Mouse (Mus musculus) bone marrow, adult 2 months (tissue): Measurements from ENCODE around the gene Ipo5. TPM values are rescaled to one million over a fixed set of nuclear protein-coding genes. Genes with fewer than 3 reads are reported as not detected.

Source experiments
- H3K27ac ChIP-seq: fragments of 200-500 bp; 2 replicates; pipeline ENCODE4 v1.5.1; 2012; ENCODE audit warnings: low read depth, mild to moderate bottlenecking, control low read depth, inconsistent platforms, low read length; ENCODE audit not compliant: control insufficient read depth, poor library complexity, insufficient read depth
- H3K4me1 ChIP-seq: fragments of 200-500 bp; 2 replicates; pipeline ENCODE4 v1.6.1; 2011; ENCODE audit warnings: low read length; ENCODE audit not compliant: control insufficient read depth, insufficient read depth
- H3K4me3 ChIP-seq: fragments of 200-500 bp; replicated peaks from 2 replicates; pipeline ENCODE3; 2011; ENCODE audit warnings: mild to moderate bottlenecking, low read depth, low read length, control low read depth; ENCODE audit not compliant: control insufficient read depth
- CTCF ChIP-seq: fragments of 200-500 bp; IDR thresholded peaks from 2 replicates; pipeline ENCODE4 v1.5.1; 2011; ENCODE audit warnings: low read length, control low read depth; ENCODE audit not compliant: control insufficient read depth, insufficient read depth
- POLR2A ChIP-seq: fragments of 200-500 bp; IDR thresholded peaks from 2 replicates; pipeline ENCODE4 v1.6.1; 2011; ENCODE audit warnings: low read depth, mild to moderate bottlenecking, control low read depth, low read length, borderline replicate concordance; ENCODE audit not compliant: control insufficient read depth
- WGBS: fragments of 180-500 bp; shearing (Covaris S2); methylation state at CpG from one replicate; pipeline ENCODE4 v1.1.7; 2018; 5-methylcytosine and 5-hydroxymethylcytosine counted together
- polyA plus RNA-seq: library from polyadenylated mRNA; stranded (reverse); fragments of >200 nt; gene quantifications from 2 replicates; pipeline ENCODE4 v1.2.4, GENCODE M21; 2011; ENCODE audit warnings: low replicate concordance; ENCODE audit not compliant: missing spikeins, insufficient read depth, insufficient read length

Gene Ipo5
- polyA plus RNA-seq, result 23.6 and 44.9 TPM in 2 replicates

DNA sequence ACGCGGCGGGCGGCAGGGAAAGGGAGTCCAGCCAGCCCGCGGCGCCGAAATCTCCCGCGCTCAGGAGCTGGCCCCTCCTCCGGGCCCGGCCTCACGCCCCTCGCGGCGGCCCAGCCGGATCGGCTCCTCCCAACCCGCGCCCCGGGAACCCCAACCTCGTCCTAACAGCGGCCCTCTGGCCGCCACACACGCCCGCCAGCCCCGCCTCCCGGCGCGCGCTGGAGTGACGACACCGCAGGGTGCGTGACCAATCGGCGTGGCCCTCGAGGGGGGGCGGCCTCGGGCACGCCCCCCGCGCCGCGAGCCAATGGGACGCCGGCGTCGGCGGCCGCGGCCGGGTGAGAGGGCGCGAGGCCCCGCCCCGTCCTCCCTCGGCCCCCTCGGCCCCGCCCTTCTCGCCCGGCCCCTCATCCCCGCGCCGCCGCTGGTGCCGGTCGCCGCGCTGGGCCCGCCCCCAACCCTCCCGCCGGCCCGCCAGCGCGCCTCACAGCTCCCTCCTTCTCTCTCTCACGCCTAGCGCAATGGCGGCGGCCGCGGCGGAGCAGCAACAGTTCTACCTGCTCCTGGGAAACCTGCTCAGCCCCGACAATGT is at the start of gene Ipo5:
TSS of gene Ipo5 (plus strand) at position 492 of the 592 bp plus-strand sequence.
- under 1% methylated on average over 80 of the region's 83 CpGs for WGBS
- Histone ChIP-seq H3K4me3 (peak within 1 kb of the TSS; percentile 84), H3K4me1 (no peaks in the 10 kb centered on the region), H3K27ac (peak within 1 kb of the TSS; percentile 88)
- TF ChIP-seq CTCF (no peak), POLR2A (no peak)

DNA sequence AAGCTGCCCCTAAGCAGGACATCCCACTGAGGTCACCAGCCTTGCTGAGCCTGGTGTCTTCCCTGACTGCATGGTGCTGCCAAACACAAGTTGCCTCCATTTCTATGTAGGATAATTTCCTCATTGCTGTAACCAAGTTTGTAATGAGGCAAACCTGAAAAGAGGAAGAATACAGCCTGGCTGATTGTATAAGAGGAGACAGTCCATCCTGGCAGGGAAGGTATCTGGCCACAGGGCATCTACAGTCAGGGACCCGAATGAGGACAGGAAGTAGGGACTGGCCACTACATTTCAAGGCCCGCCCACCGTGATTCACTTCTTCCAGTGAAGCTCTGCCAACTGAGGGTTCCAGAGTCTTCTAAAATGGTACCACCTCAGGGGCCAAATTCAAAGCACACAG is 47.8 kb upstream of the Ipo5 start:
- H3K27ac ChIP-seq, result no peak overlapping the region
- no peak for TF ChIP-seq POLR2A
- WGBS, result 38% methylated on average over 3 of the region's 3 CpGs
- H3K4me1 ChIP-seq, result no peaks in the 10 kb centered on the region; the same call in 1 of the 2 replicates
- no peak overlapping the region for H3K4me3 ChIP-seq

DNA sequence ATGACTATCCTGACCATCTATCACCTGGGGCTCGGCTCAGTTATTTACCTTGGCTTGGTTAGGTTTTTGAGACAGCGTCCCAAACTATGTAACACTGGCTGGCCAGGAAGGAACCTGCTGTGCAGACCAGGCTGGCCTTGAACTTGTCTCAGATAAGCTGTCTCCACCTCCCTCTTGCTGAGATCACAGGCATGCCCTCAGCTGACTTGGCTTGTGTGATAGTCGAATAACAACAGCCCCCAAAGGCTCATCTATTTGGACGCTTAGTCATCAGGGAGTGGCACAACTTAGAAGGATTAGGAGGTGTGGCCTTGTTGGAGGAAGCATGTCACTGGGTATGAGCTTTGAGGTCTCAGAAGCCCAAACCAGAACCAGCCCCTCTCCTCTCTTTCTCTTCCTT is 46.1 kb upstream of the Ipo5 start:
- Histone ChIP-seq H3K27ac (no peak overlapping the region), H3K4me1 (no peaks in the 10 kb centered on the region; the same call in 1 of the 2 replicates), H3K4me3 (no peak overlapping the region)
- WGBS, result 78% methylated on average over 4 of the region's 4 CpGs
- TF ChIP-seq POLR2A (no peak), CTCF (no peak)

DNA sequence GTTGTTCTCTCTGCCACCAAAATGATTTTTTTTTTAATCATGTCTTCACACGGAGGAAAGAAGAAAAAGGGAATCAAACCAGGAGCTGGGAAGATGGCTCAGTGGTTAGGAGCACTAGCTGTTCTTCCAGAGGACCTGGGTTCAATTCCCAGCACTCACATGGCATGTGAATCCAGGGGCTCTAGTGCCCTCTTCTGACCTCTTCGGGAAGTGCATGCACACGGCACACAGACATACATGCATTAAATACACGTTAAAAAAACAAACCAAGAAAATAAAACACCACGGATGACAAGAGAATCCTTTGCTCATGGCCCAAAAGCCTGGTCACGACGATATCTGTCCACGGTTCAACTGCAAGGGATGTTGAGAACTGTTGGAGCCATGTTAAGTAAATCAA is 44.5 kb upstream of the Ipo5 start:
- Histone ChIP-seq H3K4me1 (no peaks in the 10 kb centered on the region; the same call in 1 of the 2 replicates), H3K4me3 (no peak overlapping the region), H3K27ac (no peak overlapping the region)
- TF ChIP-seq POLR2A, result no peak
- TF ChIP-seq CTCF, result no peak
- WGBS, result 90% methylated on average over 8 of the region's 8 CpGs

DNA sequence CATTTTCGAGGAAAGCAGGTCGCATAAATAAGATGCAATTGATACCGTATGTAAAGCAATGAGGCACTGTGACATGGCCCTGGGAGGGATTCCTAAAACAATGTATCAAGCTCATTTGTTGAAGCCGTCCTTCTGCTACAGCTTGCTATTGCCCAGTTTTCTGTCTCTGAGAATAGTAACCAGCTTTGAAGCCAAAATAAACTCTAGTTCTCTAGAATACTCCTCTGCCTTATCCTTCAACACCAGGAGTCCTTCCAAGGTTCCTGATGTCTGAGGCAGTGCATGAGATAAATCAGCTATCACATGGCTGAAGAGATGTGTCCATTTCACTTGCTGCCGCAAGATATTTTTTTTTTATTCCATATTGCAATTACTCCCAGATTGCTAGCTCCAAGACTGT is 43.9 kb upstream of the Ipo5 start:
- 82% methylated on average over 5 of the region's 5 CpGs for whole genome bisulfite sequencing
- no peak for TF ChIP-seq POLR2A
- TF ChIP-seq CTCF, result no peak
- Histone ChIP-seq H3K4me1 (no peaks in the 10 kb centered on the region; the same call in 1 of the 2 replicates), H3K4me3 (no peak overlapping the region), H3K27ac (no peak overlapping the region)

DNA sequence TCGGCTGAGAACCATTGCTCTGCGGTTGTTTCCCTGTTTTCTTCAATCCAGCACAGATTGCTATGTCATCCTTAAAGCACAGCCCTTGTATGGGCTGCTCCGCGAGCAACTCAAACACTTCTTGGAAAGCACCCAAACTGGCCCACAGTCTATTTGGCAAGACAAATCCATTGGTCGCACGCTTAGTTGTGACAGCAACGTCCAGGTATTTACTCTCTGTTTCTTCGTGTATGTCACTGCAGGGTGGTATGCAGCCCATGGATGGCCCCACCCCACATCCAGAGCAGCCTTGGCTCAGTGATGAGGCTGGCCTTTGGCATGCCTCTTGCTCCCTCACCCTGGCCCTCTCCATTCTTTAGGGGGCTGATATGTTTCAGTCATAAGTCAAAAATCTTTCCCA is 42.5 kb upstream of the Ipo5 start:
- H3K4me3 ChIP-seq, result no peak overlapping the region
- no peaks in the 10 kb centered on the region for H3K4me1 ChIP-seq
- H3K27ac ChIP-seq, result no peak overlapping the region
- TF ChIP-seq CTCF, result no peak
- TF ChIP-seq POLR2A, result no peak
- 69% methylated on average over 8 of the region's 8 CpGs for WGBS

DNA sequence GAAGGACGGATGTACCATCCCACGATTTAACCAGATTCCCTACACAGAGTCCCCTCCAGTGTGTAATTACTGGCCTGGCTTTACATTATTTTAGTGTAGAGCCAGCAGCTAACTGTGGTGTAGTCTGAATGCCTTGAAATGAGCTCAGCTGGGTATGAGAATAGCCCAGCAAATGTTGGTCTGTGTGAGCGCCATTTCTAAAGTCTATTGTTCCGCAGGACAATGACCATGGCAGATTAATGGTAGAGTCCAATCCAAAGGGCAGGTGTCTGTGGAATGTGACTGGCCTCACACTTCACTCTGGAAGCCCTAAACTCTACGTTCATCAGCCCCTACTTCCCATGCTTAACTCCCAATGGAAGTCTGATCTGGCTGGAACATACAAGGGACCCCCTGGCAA is 40.3 kb upstream of the Ipo5 start:
- 85% methylated on average over 5 of the region's 5 CpGs for WGBS
- Histone ChIP-seq H3K4me3 (no peak overlapping the region), H3K4me1 (no peaks in the 10 kb centered on the region; the same call in 1 of the 2 replicates), H3K27ac (no peak overlapping the region)
- no peak for TF ChIP-seq POLR2A
- no peak for TF ChIP-seq CTCF

DNA sequence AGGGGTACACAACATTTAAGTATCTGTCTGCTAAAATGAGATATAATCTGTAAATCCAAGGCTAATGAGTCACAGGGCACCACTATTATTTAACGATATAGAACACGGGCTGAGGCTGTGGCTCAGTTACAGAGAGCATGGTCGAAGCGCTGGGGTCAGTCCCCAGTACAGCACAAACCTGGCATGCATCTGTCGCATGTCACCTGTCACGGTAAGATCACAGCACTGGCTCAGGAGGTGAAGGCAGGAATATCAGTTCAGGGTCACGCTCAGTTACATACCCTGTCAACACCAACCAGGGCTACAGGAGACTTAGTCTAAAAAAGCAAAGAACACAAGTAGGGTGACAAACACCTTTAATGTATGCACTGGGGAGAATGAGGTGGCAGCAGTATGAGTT is 36.6 kb upstream of the Ipo5 start:
- no peak overlapping the region for H3K27ac ChIP-seq
- H3K4me1 ChIP-seq, result no peaks in the 10 kb centered on the region; the same call in 1 of the 2 replicates
- TF ChIP-seq POLR2A, result no peak
- TF ChIP-seq CTCF, result no peak
- whole genome bisulfite sequencing, result 89% methylated on average over 7 of the region's 7 CpGs
- H3K4me3 ChIP-seq, result no peak overlapping the region

DNA sequence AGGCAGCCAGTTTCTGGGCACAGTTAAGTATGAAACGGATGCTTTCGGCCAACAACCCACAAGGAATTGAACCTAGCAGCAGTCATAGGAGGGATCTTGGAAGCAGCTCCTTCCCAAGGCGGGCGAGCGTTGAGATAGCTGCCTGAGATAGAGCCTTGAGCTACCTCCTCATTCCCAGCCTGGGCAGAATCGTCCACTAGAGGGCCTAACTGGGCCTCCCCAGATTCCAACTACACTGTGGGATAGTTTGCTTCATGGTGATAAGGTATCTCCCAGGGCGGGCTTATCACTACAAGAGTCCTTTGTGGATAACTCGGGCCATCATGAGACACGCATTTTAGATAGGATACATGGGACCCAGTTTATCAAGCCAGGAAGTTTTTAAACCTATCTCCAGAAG is 35.9 kb upstream of the Ipo5 start:
- TF ChIP-seq POLR2A (no peak), CTCF (no peak)
- no peak overlapping the region for H3K27ac ChIP-seq
- H3K4me3 ChIP-seq, result no peak overlapping the region
- H3K4me1 ChIP-seq, result no peaks in the 10 kb centered on the region; the same call in 1 of the 2 replicates
- 69% methylated on average over 9 of the region's 9 CpGs for WGBS
